Mouse (Mus musculus) liver, embryonic 14.5 days (tissue): ENCODE data around the gene Aqp6. TPM values are rescaled to one million over a fixed set of nuclear protein-coding genes. Genes with fewer than 3 reads are reported as not detected.
A peak's percentile ranks its signal among the peaks of the same experiment; 100 is the strongest.

Source experiments
- ATAC-seq: fragments of 200-750 bp; cut with Nextera tagmentation; 2 replicates; pipeline ENCODE4 v1.8.0; 2017; ENCODE audit warnings: moderate number of reproducible peaks, mild to moderate bottlenecking, moderate library complexity; ENCODE audit not compliant: insufficient read depth
- DNase-seq, 3 experiments: peaks; one replicate each; pipeline ENCODE4 v3.0.0-alpha.2; 2012 to 2013; ENCODE audit warnings: low read depth in 3 of 3, low spot score in 3 of 3
- H3K27ac ChIP-seq: fragments of 300-500 bp; sonication (generic); 2 replicates; pipeline ENCODE4 v1.5.1; 2014; ENCODE audit warnings: moderate library complexity, mild to moderate bottlenecking, control low read depth, inconsistent platforms
- H3K27me3 ChIP-seq: fragments of 300-500 bp; sonication (generic); 2 replicates; pipeline ENCODE4 v1.6.1; 2014; ENCODE audit warnings: mild to moderate bottlenecking, low read length, moderate library complexity; ENCODE audit not compliant: control insufficient read depth, insufficient read depth
- H3K36me3 ChIP-seq: fragments of 300-500 bp; sonication (generic); replicated peaks from 2 replicates; pipeline ENCODE4 v1.6.1; 2014; ENCODE audit warnings: low read depth; ENCODE audit not compliant: control insufficient read depth, insufficient read depth
- H3K4me1 ChIP-seq, 2 experiments: fragments of 200-500 bp in 1 of 2; fragments of 300-500 bp in 1 of 2; sonication (generic) in 1 of 2; replicated peaks; 2 replicates each; pipeline ENCODE4 v1.6.1; 2012 to 2014; ENCODE audit warnings: antibody characterized with exemption in 1 of 2, inconsistent platforms in 1 of 2, low read length in 1 of 2; ENCODE audit not compliant: control insufficient read depth in 2 of 2, insufficient read depth in 2 of 2
- H3K4me2 ChIP-seq: fragments of 300-500 bp; sonication (generic); 2 replicates; pipeline ENCODE4 v1.6.1; 2014; ENCODE audit warnings: low read depth, mild to moderate bottlenecking, control low read depth, moderate library complexity
- H3K4me3 ChIP-seq, 2 experiments: fragments of 200-500 bp in 1 of 2; fragments of 300-500 bp in 1 of 2; sonication (generic) in 1 of 2; 2 replicates each; pipeline ENCODE4 v1.5.1; 2012 to 2014; ENCODE audit warnings: low read depth in 2 of 2, low read length in 2 of 2, mild to moderate bottlenecking in 2 of 2, control low read depth in 1 of 2, inconsistent platforms in 1 of 2, moderate library complexity in 1 of 2; ENCODE audit not compliant: insufficient read depth in 1 of 2
- H3K9ac ChIP-seq: fragments of 300-500 bp; sonication (generic); replicated peaks from 2 replicates; pipeline ENCODE4 v1.6.1; 2014; ENCODE audit warnings: mild to moderate bottlenecking, control low read depth, moderate library complexity
- H3K9me3 ChIP-seq: fragments of 300-500 bp; sonication (generic); 2 replicates; pipeline ENCODE4 v1.6.1; 2016; ENCODE audit warnings: low read length, mixed read lengths; ENCODE audit not compliant: control insufficient read depth
- CTCF ChIP-seq: IDR thresholded peaks from 2 replicates; pipeline ENCODE4 v1.5.1; 2016; ENCODE audit warnings: antibody characterized with exemption, low read depth, control low read depth
- EP300 ChIP-seq: IDR thresholded peaks from 2 replicates; pipeline ENCODE4 v1.6.1; 2016; ENCODE audit warnings: antibody characterized with exemption, low read depth
- WGBS: fragments of 180-500 bp; shearing (Covaris S2); extraction: QIAGEN DNeasy Blood & Tissue Kit; methylation state at CpG from one replicate; pipeline ENCODE4 v1.1.7; 2014; ENCODE audit not compliant: insufficient replicate concordance; 5-methylcytosine and 5-hydroxymethylcytosine counted together
- polyA plus RNA-seq, 2 experiments: library from polyadenylated mRNA; depleted of rRNA in 1 of 2; stranded (reverse) in 1 of 2; unstranded in 1 of 2; fragments of >200 nt; fragmentation: Nextera tagmentation in 1 of 2; extraction: Ambion mirVana in 1 of 2; gene quantifications; 2 replicates each; pipeline versions ENCODE4 v1.2.1 to v1.2.3; 2012 to 2014

Aqp6 gene
- polyA plus RNA-seq, 2 experiments, result not detected

- 51% methylated on average over 6 of the region's 6 CpGs for WGBS
- Histone ChIP-seq H3K27me3 (no peaks in the 10 kb centered on the region), H3K9me3 (no peaks in the 10 kb centered on the region), H3K27ac (no peak overlapping the region), H3K36me3 (no peaks in the 10 kb centered on the region), H3K4me1 (no peaks in the 10 kb centered on the region), H3K4me3 (no peak overlapping the region), H3K4me2 (no peak overlapping the region), H3K9ac (no peak overlapping the region)
- DNase-seq, result no peak
- no peak for ATAC-seq
- TF ChIP-seq EP300 (no peak), CTCF (no peak)
Measured at GRCm38 (mm10) chr15:99568682-99569081, 32.5 kb upstream of the Aqp6 start.

DNA sequence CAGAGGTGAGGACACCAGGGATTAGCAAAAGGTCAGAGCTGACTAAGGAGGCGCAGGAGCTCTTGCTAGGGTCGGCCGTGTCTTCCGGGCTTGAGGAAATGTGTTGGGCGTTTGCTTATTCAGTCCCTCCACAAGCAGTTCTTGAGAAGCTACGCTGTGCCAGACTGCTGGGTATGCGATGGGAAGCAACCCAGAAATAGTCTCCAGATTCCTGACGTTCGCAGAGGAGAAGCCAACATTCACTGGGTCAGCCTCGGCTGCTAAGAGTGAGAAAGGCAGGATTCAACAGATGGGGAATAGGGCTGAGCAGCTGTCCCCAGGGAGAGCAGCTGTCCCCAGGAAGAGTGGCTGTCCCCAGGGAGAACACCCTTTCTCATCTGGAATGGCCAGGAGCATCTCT, 32.1 kb upstream of the Aqp6 start:
- TF ChIP-seq EP300, result no peak
- DNase-seq (no peak), ATAC-seq (no peak)
- H3K27me3 ChIP-seq, result no peaks in the 10 kb centered on the region
- no peaks in the 10 kb centered on the region for H3K9me3 ChIP-seq
- no peak overlapping the region for H3K4me3 ChIP-seq
- H3K4me1 ChIP-seq, result no peaks in the 10 kb centered on the region
- H3K4me2 ChIP-seq, result no peak overlapping the region
- 70% methylated on average over 10 of the region's 10 CpGs for WGBS
- no peak overlapping the region for H3K27ac ChIP-seq
- H3K9ac ChIP-seq, result no peak overlapping the region
- H3K36me3 ChIP-seq, result no peaks in the 10 kb centered on the region

DNA sequence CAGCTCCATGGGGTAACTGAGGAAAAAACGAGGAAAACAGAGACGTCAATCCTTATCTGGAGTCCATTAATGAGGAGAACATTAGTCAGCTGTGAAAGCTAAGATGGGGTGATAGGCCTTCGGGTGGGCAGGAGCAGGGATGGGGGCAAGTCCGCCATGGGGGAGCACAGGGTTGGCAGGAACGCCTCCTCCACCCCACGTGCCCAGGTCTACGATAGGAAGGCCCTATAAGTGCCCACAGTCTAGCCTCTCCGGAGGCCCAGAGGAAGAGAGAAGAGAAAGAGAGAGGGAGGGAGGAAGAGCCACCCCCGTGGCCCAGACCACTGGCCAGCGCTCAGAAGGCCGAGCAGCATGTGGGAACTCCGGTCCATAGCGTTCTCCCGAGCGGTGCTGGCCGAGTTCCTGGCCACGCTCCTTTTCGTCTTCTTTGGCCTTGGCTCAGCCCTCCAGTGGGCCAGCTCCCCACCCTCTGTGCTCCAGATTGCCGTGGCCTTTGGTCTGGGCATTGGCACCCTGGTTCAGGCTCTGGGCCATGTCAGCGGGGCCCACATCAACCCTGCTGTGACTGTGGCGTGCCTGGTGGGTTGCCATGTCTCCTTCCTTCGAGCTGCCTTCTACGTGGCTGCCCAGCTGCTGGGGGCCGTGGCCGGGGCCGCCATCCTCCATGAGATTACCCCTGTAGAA, 22.3 kb upstream of the Aqp6 start, which contains the start of gene Aqp2:
TSS of gene Aqp2 (plus strand) at position 254 of the 684 bp plus-strand sequence.
- Histone ChIP-seq H3K9me3 (no peaks in the 10 kb centered on the region), H3K4me2 (no peak within 1 kb of the TSS), H3K4me1 (no peaks in the 10 kb centered on the region), H3K27me3 (peaks cover 23% of the 10 kb centered on the region), H3K27ac (no peak within 1 kb of the TSS), H3K4me3 (no peak within 1 kb of the TSS), H3K9ac (no peak within 1 kb of the TSS), H3K36me3 (no peaks in the 10 kb centered on the region)
- ATAC-seq (no peak), DNase-seq (no peak)
- WGBS, result 66% methylated on average over 26 of the region's 26 CpGs
- TF ChIP-seq EP300 (no peak), CTCF (no peak)

DNA sequence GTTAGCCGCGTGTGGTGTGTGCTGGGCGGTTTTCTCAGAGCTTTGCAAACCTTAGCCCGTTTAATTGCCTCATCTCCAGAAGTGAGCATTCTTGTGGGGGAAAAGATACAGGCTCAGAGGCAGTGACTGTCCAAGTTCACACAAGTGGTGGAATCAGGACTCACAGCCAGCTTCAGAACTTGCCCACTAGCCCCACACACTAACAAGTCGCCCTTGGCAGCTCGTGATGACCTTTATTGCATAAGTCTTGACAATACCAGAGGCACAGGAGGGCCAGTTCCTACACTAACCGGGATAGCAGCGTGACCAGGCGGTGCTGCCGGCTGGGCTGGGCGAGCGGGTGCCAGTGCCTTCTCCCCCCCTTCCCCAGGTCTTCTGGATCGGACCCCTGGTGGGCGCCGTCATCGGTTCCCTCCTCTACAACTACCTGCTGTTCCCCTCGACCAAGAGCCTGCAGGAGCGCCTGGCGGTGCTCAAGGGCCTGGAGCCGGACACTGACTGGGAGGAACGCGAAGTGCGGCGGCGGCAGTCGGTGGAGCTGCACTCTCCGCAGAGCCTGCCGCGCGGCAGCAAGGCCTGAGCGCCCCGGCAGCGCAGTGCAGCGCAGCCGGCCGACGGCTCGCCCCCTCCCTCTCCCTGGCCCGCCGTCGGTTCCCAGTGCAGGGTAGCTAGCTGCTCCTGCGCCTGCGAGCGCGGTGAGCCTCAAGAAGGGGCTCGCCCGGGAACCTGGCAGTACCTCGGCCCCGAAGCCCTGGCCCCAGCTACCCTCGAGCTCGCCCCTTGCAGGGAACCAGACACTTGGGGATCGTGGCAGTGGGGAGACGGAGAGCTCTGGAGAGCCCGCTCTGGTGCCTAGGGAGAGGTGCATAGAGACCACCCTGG, 17.5 kb upstream of the Aqp6 start:
- Histone ChIP-seq H3K4me1 (no peaks in the 10 kb centered on the region), H3K27ac (no peak overlapping the region), H3K4me2 (peak overlapping the region; percentile 22; the same call in 1 of the 2 replicates), H3K27me3 (peaks cover 65% of the 10 kb centered on the region), H3K4me3 (no peak overlapping the region), H3K9ac (no peak overlapping the region), H3K9me3 (no peaks in the 10 kb centered on the region), H3K36me3 (no peaks in the 10 kb centered on the region)
- 3% methylated on average over 53 of the region's 54 CpGs for WGBS
- DNase-seq, result no peak
- TF ChIP-seq EP300 (no peak), CTCF (no peak)
- no peak for ATAC-seq

DNA sequence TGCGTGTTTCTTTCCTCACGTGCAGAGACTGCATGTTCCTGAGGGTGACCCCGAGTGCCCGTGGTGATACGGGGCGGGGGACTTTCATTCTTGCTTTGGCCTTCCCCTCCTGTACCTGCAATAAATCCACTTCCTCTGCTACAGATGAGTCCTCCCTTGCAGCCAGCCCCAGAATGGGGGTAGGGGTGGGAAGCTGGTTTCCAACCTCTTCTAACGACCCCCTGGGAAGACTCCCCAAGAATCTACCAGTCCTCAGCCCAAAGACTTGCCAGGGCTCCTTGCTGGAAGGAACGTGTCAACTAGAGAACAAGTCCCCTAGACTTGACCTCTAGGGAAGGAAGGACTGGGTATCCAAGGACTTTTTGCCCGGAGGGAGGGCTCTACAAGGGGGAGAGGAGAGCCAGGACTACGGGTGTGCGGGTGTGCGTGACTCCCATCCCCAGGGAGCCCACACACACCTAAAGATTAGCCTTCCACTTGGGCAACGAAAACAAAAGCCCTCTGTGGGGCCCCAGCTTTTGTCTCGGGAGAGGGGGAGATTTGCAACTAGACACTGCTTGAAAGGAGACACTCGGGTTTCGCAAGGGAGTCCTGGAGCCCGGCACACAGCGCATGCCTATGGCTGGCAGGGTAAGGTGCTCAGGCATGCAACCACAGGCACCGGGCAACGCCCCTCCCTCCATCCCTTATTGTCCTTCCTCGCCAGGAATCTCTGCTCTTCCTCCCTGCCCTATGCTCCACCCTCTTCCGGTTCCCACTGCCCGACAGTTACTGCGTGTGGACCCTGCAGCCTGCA, 16.6 kb upstream of the Aqp6 start:
- Histone ChIP-seq H3K36me3 (no peaks in the 10 kb centered on the region), H3K9ac (no peak overlapping the region), H3K9me3 (no peaks in the 10 kb centered on the region), H3K4me2 (no peak overlapping the region), H3K4me3 (no peak overlapping the region), H3K27ac (no peak overlapping the region), H3K4me1 (no peaks in the 10 kb centered on the region), H3K27me3 (peaks cover 74% of the 10 kb centered on the region)
- no peak for ATAC-seq
- TF ChIP-seq EP300 (no peak), CTCF (no peak)
- no peak for DNase-seq
- 3% methylated on average over 24 of the region's 24 CpGs for WGBS
